Mouse (Mus musculus) E14TG2a.4 (cell line): ENCODE results near the gene Riok1.

ENCODE experiments used
- CTCF ChIP-seq: conservative IDR thresholded peaks from 2 replicates; pipeline ENCODE4 v1.5.1; 2014; ENCODE audit warnings: low read length
- NANOG ChIP-seq: IDR thresholded peaks from 2 replicates; pipeline ENCODE4 v1.6.1; 2014; ENCODE audit warnings: borderline replicate concordance, low read length, mixed read lengths
- POU5F1 ChIP-seq: IDR thresholded peaks from 2 replicates; pipeline ENCODE4 v1.6.1; 2014; ENCODE audit warnings: low read length, borderline replicate concordance

- TF ChIP-seq CTCF: no peak
- no peak for TF ChIP-seq POU5F1
- no peak for TF ChIP-seq NANOG
These were observed 66.6 kb downstream of the Riok1 start for GRCm38 (mm10) chr13:38103406-38103805.
